Mouse (Mus musculus): ENCODE results near the gene Ppp2r5d.

Ppp2r5d gene

GRCm38 (mm10) chr17:46704887-46705835 lies at the start of gene Ppp2r5d:
TSS of gene Ppp2r5d (minus strand) at chr17:46705111.
- peak; percentile 96 to 97 for DNase-seq

- peak; percentile 98 for DNase-seq
These were observed 47.1 kb upstream of the Ppp2r5d start, which contains the start of gene Cnpy3 for GRCm38 (mm10) chr17:46751794-46752556. TSS of gene Cnpy3 (minus strand) at chr17:46752214.

- DNase-seq: peak; percentile 50 to 88
These were observed 46.3 kb upstream of the Ppp2r5d start for GRCm38 (mm10) chr17:46751056-46751793.

- no peak for DNase-seq
These were observed 45.7 kb upstream of the Ppp2r5d start for GRCm38 (mm10) chr17:46750580-46750979.

- no peak for DNase-seq
These were observed 44.4 kb upstream of the Ppp2r5d start for GRCm38 (mm10) chr17:46749282-46749681.

- no peak for DNase-seq
These were observed 42.9 kb upstream of the Ppp2r5d start for GRCm38 (mm10) chr17:46747806-46748205.

- no peak for DNase-seq
These were observed 42.3 kb upstream of the Ppp2r5d start for GRCm38 (mm10) chr17:46747234-46747633.

GRCm38 (mm10) chr17:46745506-46745905 lies 40.6 kb upstream of the Ppp2r5d start:
- DNase-seq: no peak

GRCm38 (mm10) chr17:46742986-46743385 lies 38.1 kb upstream of the Ppp2r5d start:
- DNase-seq: no peak

- no peak for DNase-seq
These were observed 36.4 kb upstream of the Ppp2r5d start for GRCm38 (mm10) chr17:46741305-46741704.

- peak; percentile 73 to 74 for DNase-seq
These were observed 31.2 kb upstream of the Ppp2r5d start for GRCm38 (mm10) chr17:46736160-46736559.

- no peak for DNase-seq
These were observed 30.4 kb upstream of the Ppp2r5d start for GRCm38 (mm10) chr17:46735287-46735686.

- no peak for DNase-seq
These were observed 29.1 kb upstream of the Ppp2r5d start for GRCm38 (mm10) chr17:46734055-46734454.

GRCm38 (mm10) chr17:46728904-46729318 lies 24.0 kb upstream of the Ppp2r5d start, which contains the start of gene Gnmt:
TSS of gene Gnmt (minus strand) at chr17:46729168.
- DNase-seq: no peak

- no peak for DNase-seq
These were observed 23.6 kb upstream of the Ppp2r5d start for GRCm38 (mm10) chr17:46728496-46728895.

GRCm38 (mm10) chr17:46728021-46728420 lies 23.1 kb upstream of the Ppp2r5d start:
- peak; percentile 29 to 37 for DNase-seq

GRCm38 (mm10) chr17:46727271-46727670 lies 22.4 kb upstream of the Ppp2r5d start:
- no peak for DNase-seq

GRCm38 (mm10) chr17:46725731-46726645 lies 21.1 kb upstream of the Ppp2r5d start:
- no peak for DNase-seq

GRCm38 (mm10) chr17:46725273-46725672 lies 20.4 kb upstream of the Ppp2r5d start:
- DNase-seq: peak; percentile 60 to 63

- DNase-seq: no peak
These were observed 19.7 kb upstream of the Ppp2r5d start for GRCm38 (mm10) chr17:46724477-46725084.

GRCm38 (mm10) chr17:46721077-46721476 lies 16.2 kb upstream of the Ppp2r5d start:
- no peak for DNase-seq

All from B cell, adult 2 months (primary cell).